In the genomic region with DNA sequence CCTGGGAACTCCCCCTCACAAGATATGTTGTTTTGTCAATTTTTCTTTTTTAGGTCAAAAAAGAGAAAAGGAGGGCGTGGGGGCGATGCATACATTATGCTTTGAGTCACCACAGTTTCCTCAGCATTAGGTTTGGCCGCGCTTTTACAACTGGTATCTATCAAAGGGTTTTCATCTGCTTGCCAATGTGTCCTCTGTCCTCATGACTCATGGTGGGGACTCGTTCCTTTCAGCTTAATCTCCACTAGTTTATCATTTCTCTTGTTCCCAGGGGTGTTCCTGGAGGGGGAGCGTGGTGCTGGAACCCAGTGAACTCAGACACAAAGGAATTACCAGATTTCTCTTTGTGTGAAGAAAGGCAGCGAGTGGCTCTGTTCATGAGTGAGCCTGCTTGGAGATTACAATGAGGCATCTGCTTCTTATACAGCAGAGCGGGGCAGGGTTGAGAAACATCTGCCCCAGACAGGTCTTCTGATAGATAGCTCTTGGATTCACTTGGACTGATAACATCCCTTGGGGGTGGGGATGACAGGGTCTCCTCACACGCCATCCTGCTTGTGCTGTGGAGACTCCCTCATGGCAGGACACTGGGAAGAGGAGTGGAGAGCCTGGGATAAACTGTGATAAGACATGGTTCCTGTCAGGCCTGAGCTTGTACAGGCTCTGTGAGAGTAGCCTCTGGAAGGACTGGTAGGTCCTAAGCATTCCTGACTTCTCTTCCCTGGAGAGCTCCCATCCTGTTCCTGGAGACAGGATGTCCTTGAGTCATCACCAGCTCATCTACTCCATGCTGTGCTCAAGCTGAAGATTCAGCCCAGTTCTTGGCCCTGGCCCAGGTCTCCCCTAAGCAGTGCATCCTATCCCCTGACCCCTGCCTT, we compare ENCODE assay signal across 9 mouse cellular contexts.
DNase-seq lines count a peak whose midpoint lies in the region; ATAC-seq lines count a peak whose summit lies in the region.
"Had no signal": no experiment of that assay in that cellular context is flagged by ENCODE, and none has a peak within 500 bp of the region (broad histone marks: within the 10 kb centered on the region; RNA-seq: fewer than 3 reads in every experiment).

No protein-coding gene starts in this region.

- no peak for ATAC-seq in embryonic facial prominence, embryonic 14.5 days (ENCODE audit: low read depth)
- peak; percentile 73 for ATAC-seq in intestine, embryonic 16.5 days
- no peak for ATAC-seq in hindbrain, embryonic 16.5 days

- 83% methylated on average over 9 of the region's 9 CpGs for WGBS in embryonic facial prominence, embryonic 14.5 days
- 88% methylated on average over 9 of the region's 9 CpGs for WGBS in embryonic facial prominence, embryonic 10.5 days
- WGBS in intestine, embryonic 16.5 days: 63% methylated on average over 9 of the region's 9 CpGs
- WGBS in hindbrain, embryonic 16.5 days: 65% methylated on average over 9 of the region's 9 CpGs

- peak; percentile 12 for DNase-seq in embryonic facial prominence, embryonic 14.5 days (ENCODE audit: low spot score)
- no peak for DNase-seq in embryonic facial prominence, embryonic 10.5 days (ENCODE audit: low spot score)
- peak; percentile 61 for DNase-seq in right cerebral cortex, adult 18-20 months
- DNase-seq in right cerebral cortex, postnatal 14 days: no peak
- DNase-seq in telencephalon, adult 2 months (ENCODE audit: low read depth, low spot score): peak; percentile 18
- DNase-seq in kidney, postnatal 25 days: no peak

- H3K36me3 ChIP-seq in embryonic facial prominence, embryonic 14.5 days (ENCODE audit: control insufficient read depth, insufficient read depth, low read length): no peaks in the 10 kb centered on the region
- H3K36me3 ChIP-seq in embryonic facial prominence, embryonic 10.5 days (replicated peaks): no peaks in the 10 kb centered on the region
- no peaks in the 10 kb centered on the region for H3K36me3 ChIP-seq in intestine, embryonic 16.5 days (ENCODE audit: control insufficient read depth, insufficient read depth, low read length)
- H3K36me3 ChIP-seq in hindbrain, embryonic 16.5 days (ENCODE audit: control insufficient read depth, insufficient read depth, low read length): no peaks in the 10 kb centered on the region
- H3K36me3 ChIP-seq: midbrain, embryonic 12.5 days had no signal

- no peaks in the 10 kb centered on the region for H3K4me1 ChIP-seq in embryonic facial prominence, embryonic 14.5 days (ENCODE audit: control insufficient read depth, insufficient read depth, low read length)
- H3K4me1 ChIP-seq in embryonic facial prominence, embryonic 10.5 days: peaks cover 11% of the 10 kb centered on the region; the same call in 1 of the 2 replicates
- peaks cover 4% of the 10 kb centered on the region; the same call in 1 of the 2 replicates for H3K4me1 ChIP-seq in intestine, embryonic 16.5 days (ENCODE audit: control insufficient read depth, insufficient read depth, low read length)
- H3K4me1 ChIP-seq in hindbrain, embryonic 16.5 days (ENCODE audit: control insufficient read depth, insufficient read depth, low read depth, low read length): no peaks in the 10 kb centered on the region
- H3K4me1 ChIP-seq: midbrain, embryonic 12.5 days had no signal

- no peak overlapping the region for H3K4me3 ChIP-seq in embryonic facial prominence, embryonic 14.5 days (ENCODE audit: low read depth, low read length)
- no peak overlapping the region for H3K4me3 ChIP-seq in embryonic facial prominence, embryonic 10.5 days
- no peak overlapping the region for H3K4me3 ChIP-seq in intestine, embryonic 16.5 days (ENCODE audit: low read length)
- H3K4me3 ChIP-seq in hindbrain, embryonic 16.5 days (ENCODE audit: low read length): no peak overlapping the region
- H3K4me3 ChIP-seq: midbrain, embryonic 12.5 days had no signal

- no peaks in the 10 kb centered on the region for H3K9me3 ChIP-seq in embryonic facial prominence, embryonic 14.5 days (ENCODE audit: control insufficient read depth, low read length)
- no peaks in the 10 kb centered on the region for H3K9me3 ChIP-seq in embryonic facial prominence, embryonic 10.5 days
- no peaks in the 10 kb centered on the region; the same call in 1 of the 2 replicates for H3K9me3 ChIP-seq in intestine, embryonic 16.5 days (ENCODE audit: control insufficient read depth, low read length)
- H3K9me3 ChIP-seq in hindbrain, embryonic 16.5 days (ENCODE audit: control insufficient read depth, low read length): no peaks in the 10 kb centered on the region
- H3K9me3 ChIP-seq: midbrain, embryonic 12.5 days had no signal

- no peak overlapping the region for H3K4me2 ChIP-seq in embryonic facial prominence, embryonic 14.5 days (ENCODE audit: low read depth, low read length)
- H3K4me2 ChIP-seq in intestine, embryonic 16.5 days (ENCODE audit: low read depth, low read length): no peak overlapping the region
- no peak overlapping the region for H3K4me2 ChIP-seq in hindbrain, embryonic 16.5 days (ENCODE audit: low read length)
- H3K4me2 ChIP-seq: midbrain, embryonic 12.5 days had no signal

- no peaks in the 10 kb centered on the region for H3K27me3 ChIP-seq in embryonic facial prominence, embryonic 14.5 days (replicated peaks; ENCODE audit: control insufficient read depth, insufficient read depth, low read length)
- no peaks in the 10 kb centered on the region for H3K27me3 ChIP-seq in embryonic facial prominence, embryonic 10.5 days (replicated peaks; ENCODE audit: low read depth, poor library complexity, severe bottlenecking)
- H3K27me3 ChIP-seq in intestine, embryonic 16.5 days (replicated peaks; ENCODE audit: control insufficient read depth, insufficient read depth, low read length): no peaks in the 10 kb centered on the region
- no peaks in the 10 kb centered on the region for H3K27me3 ChIP-seq in hindbrain, embryonic 16.5 days (replicated peaks; ENCODE audit: control insufficient read depth, insufficient read depth, low read length)
- H3K27me3 ChIP-seq: midbrain, embryonic 12.5 days had no signal

- no peak overlapping the region for H3K27ac ChIP-seq in embryonic facial prominence, embryonic 14.5 days (replicated peaks; ENCODE audit: low read depth, low read length)
- no peak overlapping the region for H3K27ac ChIP-seq in embryonic facial prominence, embryonic 10.5 days (replicated peaks)
- H3K27ac ChIP-seq in intestine, embryonic 16.5 days (ENCODE audit: low read length): no peak overlapping the region
- no peak overlapping the region for H3K27ac ChIP-seq in hindbrain, embryonic 16.5 days (ENCODE audit: low read depth, low read length)
- H3K27ac ChIP-seq: midbrain, embryonic 12.5 days had no signal

- no peak overlapping the region for H3K9ac ChIP-seq in embryonic facial prominence, embryonic 14.5 days (ENCODE audit: low read depth, low read length)
- no peak overlapping the region for H3K9ac ChIP-seq in intestine, embryonic 16.5 days (ENCODE audit: low read depth, low read length)
- no peak overlapping the region for H3K9ac ChIP-seq in hindbrain, embryonic 16.5 days (ENCODE audit: low read depth, low read length)
- H3K9ac ChIP-seq: midbrain, embryonic 12.5 days had no signal

Comparison
In these comparisons a context has a peak if more than half of its experiments do, and no peak if none do; other contexts are left out.
1. DNase-seq: peak in embryonic facial prominence, embryonic 14.5 days (single experiment), right cerebral cortex, adult 18-20 months (single experiment) and telencephalon, adult 2 months (single experiment); none in embryonic facial prominence, embryonic 10.5 days (single experiment), right cerebral cortex, postnatal 14 days (single experiment) and kidney, postnatal 25 days (0 of 2).